Mouse (Mus musculus) cortical plate, adult 2 months (tissue): ENCODE measurements at regions not wholly inside any gene's neighbourhood (a gene's known extent, or its start where the extent isn't known, plus 50 kb on each side); places are given as distances from the start of the nearest gene placed in this dataset.

ENCODE experiments used
- H3K27ac ChIP-seq: fragments of 200-500 bp; 2 replicates; pipeline ENCODE4 v1.5.1; 2012; ENCODE audit warnings: low read length, control low read depth, inconsistent platforms; ENCODE audit not compliant: insufficient read depth
- H3K4me1 ChIP-seq: fragments of 200-500 bp; 2 replicates; pipeline ENCODE4 v1.6.1; 2011; ENCODE audit warnings: low read length; ENCODE audit not compliant: control insufficient read depth, insufficient read depth
- H3K4me3 ChIP-seq: fragments of 200-500 bp; 2 replicates; pipeline ENCODE4 v1.5.1; 2011; ENCODE audit warnings: mild to moderate bottlenecking, low read length, control low read depth; ENCODE audit not compliant: insufficient read depth
- CTCF ChIP-seq: fragments of 200-500 bp; IDR thresholded peaks from 2 replicates; pipeline ENCODE4 v1.5.1; 2011; ENCODE audit warnings: mild to moderate bottlenecking, control low read depth, low read length; ENCODE audit not compliant: insufficient read depth; ENCODE audit errors: extremely low read depth
- POLR2A ChIP-seq: fragments of 200-500 bp; IDR thresholded peaks from 2 replicates; pipeline ENCODE4 v1.6.1; 2011; ENCODE audit warnings: mild to moderate bottlenecking, low read length, control low read depth; ENCODE audit not compliant: insufficient read depth; ENCODE audit errors: extremely low read depth

DNA sequence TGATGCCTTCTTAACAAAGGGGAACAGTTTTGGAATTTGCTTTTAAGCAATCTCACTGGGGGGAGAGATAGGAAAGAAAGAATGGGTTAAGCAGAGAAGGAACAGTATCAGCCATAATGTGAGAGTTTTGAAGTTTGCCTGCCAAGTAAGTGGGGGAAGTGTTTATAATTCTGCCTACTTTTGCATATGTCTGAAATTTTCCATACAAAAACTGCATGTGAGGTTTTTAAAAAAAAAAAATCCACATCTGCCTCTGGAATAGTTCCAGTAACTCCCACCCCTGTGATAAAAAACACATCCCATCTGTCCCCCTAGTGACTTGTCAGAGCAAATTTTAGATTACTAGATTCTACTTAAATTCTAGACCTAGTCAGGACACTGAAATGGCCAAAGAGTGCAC, 63.5 kb upstream of the Pitrm1 start:
- Histone ChIP-seq H3K4me3 (no peak overlapping the region), H3K4me1 (no peaks in the 10 kb centered on the region; the same call in 1 of the 2 replicates), H3K27ac (peak overlapping the region; percentile 21; the same call in 1 of the 2 replicates)
- TF ChIP-seq CTCF: no peak
- no peak for TF ChIP-seq POLR2A

DNA sequence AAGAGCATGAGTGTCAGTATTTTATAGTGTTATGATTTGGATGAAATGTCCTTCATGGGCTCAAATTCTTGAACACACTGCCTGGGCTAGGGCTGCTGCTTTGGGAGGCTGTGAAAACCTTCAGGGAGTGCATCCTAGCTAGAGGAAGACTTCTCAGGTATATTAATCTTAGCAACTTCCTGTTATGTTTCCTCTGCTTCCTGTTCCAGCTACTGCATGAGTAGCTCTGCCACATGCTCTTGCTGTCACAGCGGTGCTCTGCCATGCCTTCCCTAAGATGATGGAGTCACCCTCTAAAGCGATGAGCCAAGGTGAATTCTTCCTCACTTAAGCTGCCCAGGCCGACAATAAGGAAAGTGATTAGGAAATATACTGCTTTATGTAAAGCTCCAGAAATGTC, 60.1 kb upstream of the Pitrm1 start:
- Histone ChIP-seq H3K4me3 (no peak overlapping the region), H3K4me1 (peaks cover under 1% of the 10 kb centered on the region; the same call in 1 of the 2 replicates), H3K27ac (no peak overlapping the region)
- TF ChIP-seq CTCF (no peak), POLR2A (no peak)

- Histone ChIP-seq H3K27ac (peak overlapping the region; percentile 45; the same call in 1 of the 2 replicates), H3K4me3 (no peak overlapping the region), H3K4me1 (peaks cover 5% of the 10 kb centered on the region)
- no peak for TF ChIP-seq POLR2A
Observed at GRCm38 (mm10) chr13:6492916-6493619, 54.9 kb upstream of the Pitrm1 start.
